Mouse (Mus musculus): Measurements from ENCODE around the gene Prlh. TPM values are rescaled to one million over a fixed set of nuclear protein-coding genes. Genes with fewer than 3 reads are reported as not detected.

The Prlh gene
- polyA plus RNA-seq (2012; ENCODE audit: low replicate concordance), result not detected in 2 replicates

GRCm38 (mm10) chr1:90952808-90953207 is at the start of gene Prlh:
TSS of gene Prlh (plus strand) at chr1:90953108.

DNA sequence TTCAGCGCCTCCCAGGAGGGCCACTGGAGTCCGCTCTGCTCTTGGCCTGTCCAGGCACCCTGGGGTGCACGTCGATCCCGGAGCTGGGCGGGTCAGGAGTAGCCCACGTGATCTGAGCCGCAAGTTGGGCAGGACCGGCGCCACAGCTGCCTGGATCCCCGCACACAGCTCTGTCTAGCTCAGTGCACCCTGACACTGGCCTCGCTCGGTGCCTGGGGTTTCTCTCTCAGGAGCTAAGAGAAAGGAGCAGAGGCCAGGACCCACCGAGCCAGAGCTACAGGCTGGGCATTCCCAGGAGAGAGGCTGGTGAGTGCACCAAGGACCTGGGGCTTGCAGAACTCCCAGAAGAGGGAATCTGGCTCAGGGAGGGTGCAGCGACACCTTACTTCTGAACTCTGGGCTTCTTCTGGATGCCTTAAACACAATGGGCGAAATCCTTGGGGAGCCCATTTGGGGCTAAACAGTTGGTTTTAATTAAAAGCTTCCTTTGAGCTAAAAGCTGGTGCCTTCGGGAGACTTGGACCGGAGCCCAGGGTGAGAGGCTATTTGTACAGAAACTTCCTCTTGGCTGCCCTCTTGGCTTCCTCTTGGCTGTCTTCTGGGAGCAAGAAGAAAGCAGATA is 37.8 kb upstream of the Prlh start, which contains the start of gene Mlph:
Mlph (plus strand) TSS at position 138 of the 622 bp plus-strand sequence.

DNA sequence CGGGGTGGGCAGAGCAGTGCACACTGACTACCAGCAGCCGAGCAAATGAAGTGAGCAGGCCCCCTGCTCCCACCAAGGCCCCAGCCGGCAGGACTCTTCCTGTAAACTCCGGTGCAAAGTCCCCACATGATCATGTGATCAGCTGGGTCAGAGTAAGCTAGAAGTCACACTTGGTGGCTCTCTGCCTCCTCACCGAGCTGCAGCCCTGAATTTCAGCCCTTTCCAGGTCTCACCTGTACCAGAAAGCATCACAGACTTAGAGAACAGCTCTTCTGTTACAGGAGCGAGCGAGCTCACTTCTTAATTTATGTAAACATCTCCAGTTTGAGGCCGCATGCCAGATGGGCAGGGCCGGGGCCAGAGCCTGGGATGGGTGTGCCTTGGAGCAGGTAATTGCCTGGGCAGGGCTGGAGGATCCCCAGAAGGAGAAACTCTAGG is 16.5 kb downstream of the Prlh start, which contains the start of gene Rab17:
Rab17 (minus strand) TSS at position 315 of the 438 bp plus-strand sequence.

GRCm38 (mm10) chr1:90998268-90998890 is 45.5 kb downstream of the Prlh start, which contains the start of gene Lrrfip1:
TSS of gene Lrrfip1 (plus strand) at chr1:90998737.

Other genes with a start within 250 kb of the Prlh start
- gene Col6a3, start 109.1 kb upstream of the Prlh start, polyA plus RNA-seq (2012; ENCODE audit: low replicate concordance), result 0.08 and 0.66 TPM in 2 replicates
- 0.03 TPM in 1 of 2 replicates, not detected in the other for gene Mlph, start 38.0 kb upstream of the Prlh start, polyA plus RNA-seq (2012; ENCODE audit: low replicate concordance)
- gene Rab17, start 16.6 kb downstream of the Prlh start, polyA plus RNA-seq (2012; ENCODE audit: low replicate concordance), result 0.19 TPM in 1 of 2 replicates, not detected in the other
- gene Lrrfip1, start 45.6 kb downstream of the Prlh start, polyA plus RNA-seq (2012; ENCODE audit: low replicate concordance), result 2.6 and 3.7 TPM in 2 replicates
- not detected in 2 replicates for gene Rbm44, start 192.0 kb downstream of the Prlh start, polyA plus RNA-seq (2012; ENCODE audit: low replicate concordance)
- 1.8 and 2.7 TPM in 2 replicates for gene Ramp1, start 226.7 kb downstream of the Prlh start, polyA plus RNA-seq (2012; ENCODE audit: low replicate concordance)

All from leukemia stem cell, adult 10-12 weeks (primary cell).